Mouse (Mus musculus) forebrain, embryonic 12.5 days (tissue): ENCODE measurements around the gene Dmap1. TPM values are rescaled to one million over a fixed set of nuclear protein-coding genes. Genes with fewer than 3 reads are reported as not detected.

ENCODE experiments used
- ATAC-seq: fragments of 200-750 bp; cut with Nextera tagmentation; 2 replicates; pipeline ENCODE4 v1.8.0; 2017; ENCODE audit warnings: moderate TSS enrichment; ENCODE audit not compliant: low FRiP score
- H3K27ac ChIP-seq: fragments of 300-500 bp; sonication (generic); 2 replicates; pipeline ENCODE4 v1.5.1; 2016; ENCODE audit warnings: mild to moderate bottlenecking
- H3K27me3 ChIP-seq: fragments of 300-500 bp; sonication (generic); 2 replicates; pipeline ENCODE4 v1.6.1; 2016; ENCODE audit warnings: mild to moderate bottlenecking
- H3K36me3 ChIP-seq: fragments of 300-500 bp; sonication (generic); replicated peaks from 2 replicates; pipeline ENCODE4 v1.6.1; 2016; ENCODE audit warnings: mild to moderate bottlenecking
- H3K4me1 ChIP-seq: fragments of 300-500 bp; sonication (generic); 2 replicates; pipeline ENCODE4 v1.6.1; 2016
- H3K4me2 ChIP-seq: fragments of 300-500 bp; sonication (generic); 2 replicates; pipeline ENCODE4 v1.6.1; 2016; ENCODE audit warnings: mild to moderate bottlenecking, moderate library complexity
- H3K4me3 ChIP-seq: fragments of 300-500 bp; sonication (generic); replicated peaks from 2 replicates; pipeline ENCODE4 v1.5.1; 2016; ENCODE audit warnings: mild to moderate bottlenecking
- H3K9ac ChIP-seq: fragments of 300-500 bp; sonication (generic); 2 replicates; pipeline ENCODE4 v1.6.1; 2016; ENCODE audit warnings: mild to moderate bottlenecking
- H3K9me3 ChIP-seq: fragments of 300-500 bp; sonication (generic); 2 replicates; pipeline ENCODE4 v1.6.1; 2016
- WGBS: fragments of 180-500 bp; shearing (Covaris S2); methylation state at CpG from one replicate; pipeline ENCODE4 v1.1.7; 2016; 5-methylcytosine and 5-hydroxymethylcytosine counted together
- polyA plus RNA-seq: library from polyadenylated mRNA; unstranded; fragments of >200 nt; fragmentation: Nextera tagmentation; extraction: Ambion mirVana; gene quantifications from 2 replicates; pipeline ENCODE4 v1.2.1, GENCODE M21; 2016

Dmap1 gene
- polyA plus RNA-seq, 1 experiment from 2014 or later, result 76.4 TPM

- H3K4me2 ChIP-seq, result no peak overlapping the region
- H3K27me3 ChIP-seq, result no peaks in the 10 kb centered on the region
- peak; percentile 31; the same call in 1 of the 2 replicates for ATAC-seq
- no peak overlapping the region for H3K27ac ChIP-seq
- peaks cover 2% of the 10 kb centered on the region; the same call in 1 of the 2 replicates for H3K4me1 ChIP-seq
- no peak overlapping the region for H3K9ac ChIP-seq
- 84% methylated on average over 9 of the region's 9 CpGs for WGBS
- no peak overlapping the region for H3K4me3 ChIP-seq
- no peaks in the 10 kb centered on the region for H3K9me3 ChIP-seq
- H3K36me3 ChIP-seq, result peaks cover 44% of the 10 kb centered on the region
Observed at GRCm38 (mm10) chr4:117672042-117672441, 10.0 kb downstream of the Dmap1 start.

GRCm38 (mm10) chr4:117669874-117670273 lies 12.2 kb downstream of the Dmap1 start:
- peaks cover 2% of the 10 kb centered on the region for H3K4me1 ChIP-seq
- peaks cover 24% of the 10 kb centered on the region for H3K36me3 ChIP-seq
- H3K27ac ChIP-seq, result no peak overlapping the region
- H3K4me3 ChIP-seq, result no peak overlapping the region
- 75% methylated on average over 7 of the region's 7 CpGs for WGBS
- no peaks in the 10 kb centered on the region for H3K9me3 ChIP-seq
- no peak for ATAC-seq
- H3K4me2 ChIP-seq, result no peak overlapping the region
- H3K9ac ChIP-seq, result no peak overlapping the region
- no peaks in the 10 kb centered on the region for H3K27me3 ChIP-seq

GRCm38 (mm10) chr4:117666054-117666453 lies 16.0 kb downstream of the Dmap1 start:
- H3K4me3 ChIP-seq, result no peak overlapping the region
- no peak overlapping the region for H3K4me2 ChIP-seq
- no peak for ATAC-seq
- H3K9me3 ChIP-seq, result no peaks in the 10 kb centered on the region
- H3K36me3 ChIP-seq, result peaks cover 3% of the 10 kb centered on the region; the same call in 1 of the 2 replicates
- WGBS, result 72% methylated on average over 8 of the region's 8 CpGs
- H3K9ac ChIP-seq, result no peak overlapping the region
- H3K4me1 ChIP-seq, result peaks cover 5% of the 10 kb centered on the region
- no peaks in the 10 kb centered on the region for H3K27me3 ChIP-seq
- no peak overlapping the region for H3K27ac ChIP-seq

- Histone ChIP-seq H3K4me1 (peaks cover 7% of the 10 kb centered on the region), H3K9me3 (no peaks in the 10 kb centered on the region), H3K4me3 (no peak overlapping the region), H3K36me3 (peaks cover 3% of the 10 kb centered on the region; the same call in 1 of the 2 replicates), H3K9ac (no peak overlapping the region), H3K27ac (no peak overlapping the region), H3K4me2 (no peak overlapping the region), H3K27me3 (no peaks in the 10 kb centered on the region)
- no peak for ATAC-seq
- WGBS, result 62% methylated on average over 7 of the region's 7 CpGs
Observed at GRCm38 (mm10) chr4:117665531-117665930, 16.5 kb downstream of the Dmap1 start.

- no peak for ATAC-seq
Observed at GRCm38 (mm10) chr4:117664411-117665137, 17.5 kb downstream of the Dmap1 start.

GRCm38 (mm10) chr4:117660001-117660400 lies 22.1 kb downstream of the Dmap1 start:
- peaks cover 3% of the 10 kb centered on the region; the same call in 1 of the 2 replicates for H3K36me3 ChIP-seq
- no peak overlapping the region for H3K9ac ChIP-seq
- H3K4me3 ChIP-seq, result no peak overlapping the region
- H3K4me2 ChIP-seq, result no peak overlapping the region
- H3K27me3 ChIP-seq, result no peaks in the 10 kb centered on the region
- WGBS, result 94% methylated on average over 5 of the region's 5 CpGs
- H3K27ac ChIP-seq, result no peak overlapping the region
- ATAC-seq, result no peak
- no peaks in the 10 kb centered on the region for H3K9me3 ChIP-seq
- peaks cover 42% of the 10 kb centered on the region for H3K4me1 ChIP-seq

More at GRCm38 (mm10) chr4:117664411-117665137, 17.5 kb downstream of the Dmap1 start:
- H3K4me1 ChIP-seq, result peaks cover 5% of the 10 kb centered on the region
- H3K4me2 ChIP-seq, result no peak overlapping the region
- WGBS, result 84% methylated on average over 10 of the region's 10 CpGs
- no peak overlapping the region for H3K4me3 ChIP-seq
- no peaks in the 10 kb centered on the region for H3K27me3 ChIP-seq
- no peak overlapping the region for H3K27ac ChIP-seq
- H3K36me3 ChIP-seq, result peaks cover 3% of the 10 kb centered on the region; the same call in 1 of the 2 replicates
- no peak overlapping the region for H3K9ac ChIP-seq
- H3K9me3 ChIP-seq, result no peaks in the 10 kb centered on the region

GRCm38 (mm10) chr4:117658582-117659444 lies 23.3 kb downstream of the Dmap1 start:
- H3K4me2 ChIP-seq, result no peak overlapping the region
- no peaks in the 10 kb centered on the region for H3K9me3 ChIP-seq
- whole genome bisulfite sequencing, result 65% methylated on average over 14 of the region's 14 CpGs
- peak overlapping the region; percentile 37; the same call in 1 of the 2 replicates for H3K27ac ChIP-seq
- H3K27me3 ChIP-seq, result no peaks in the 10 kb centered on the region
- H3K9ac ChIP-seq, result no peak overlapping the region
- no peak overlapping the region for H3K4me3 ChIP-seq
- ATAC-seq, result no peak
- H3K4me1 ChIP-seq, result peaks cover 54% of the 10 kb centered on the region
- H3K36me3 ChIP-seq, result peaks cover 3% of the 10 kb centered on the region; the same call in 1 of the 2 replicates

- H3K4me3 ChIP-seq, result no peak overlapping the region
- H3K9me3 ChIP-seq, result no peaks in the 10 kb centered on the region
- H3K9ac ChIP-seq, result no peak overlapping the region
- ATAC-seq, result peak; percentile 25; the same call in 1 of the 2 replicates
- H3K27ac ChIP-seq, result peak overlapping the region; percentile 73
- H3K4me2 ChIP-seq, result no peak overlapping the region
- H3K4me1 ChIP-seq, result peaks cover 64% of the 10 kb centered on the region
- WGBS, result 41% methylated on average over 4 of the region's 4 CpGs
- H3K36me3 ChIP-seq, result no peaks in the 10 kb centered on the region; the same call in 1 of the 2 replicates
- H3K27me3 ChIP-seq, result no peaks in the 10 kb centered on the region
Observed at GRCm38 (mm10) chr4:117657646-117658045, 24.4 kb downstream of the Dmap1 start.

- peaks cover 71% of the 10 kb centered on the region for H3K4me1 ChIP-seq
Observed at GRCm38 (mm10) chr4:117656961-117657360, 25.1 kb downstream of the Dmap1 start.

GRCm38 (mm10) chr4:117655500-117655863 lies 26.6 kb downstream of the Dmap1 start:
- Histone ChIP-seq H3K27ac (peak overlapping the region; percentile 89), H3K27me3 (no peaks in the 10 kb centered on the region), H3K4me3 (no peak overlapping the region), H3K36me3 (no peaks in the 10 kb centered on the region; the same call in 1 of the 2 replicates), H3K4me2 (no peak overlapping the region), H3K4me1 (peaks cover 75% of the 10 kb centered on the region), H3K9ac (no peak overlapping the region), H3K9me3 (no peaks in the 10 kb centered on the region)
- ATAC-seq, result peak; percentile 45; the same call in 1 of the 2 replicates
- 24% methylated on average over 5 of the region's 5 CpGs for WGBS

More at GRCm38 (mm10) chr4:117656961-117657360, 25.1 kb downstream of the Dmap1 start:
- no peak overlapping the region for H3K9ac ChIP-seq
- H3K27me3 ChIP-seq, result no peaks in the 10 kb centered on the region
- H3K4me3 ChIP-seq, result no peak overlapping the region
- no peak overlapping the region for H3K4me2 ChIP-seq
- no peak for ATAC-seq
- no peaks in the 10 kb centered on the region for H3K9me3 ChIP-seq
- no peaks in the 10 kb centered on the region; the same call in 1 of the 2 replicates for H3K36me3 ChIP-seq
- H3K27ac ChIP-seq, result peak overlapping the region; percentile 73
- 7% methylated on average over 6 of the region's 6 CpGs for WGBS

GRCm38 (mm10) chr4:117654703-117655499 lies 27.2 kb downstream of the Dmap1 start:
- no peak overlapping the region for H3K9ac ChIP-seq
- WGBS, result 36% methylated on average over 9 of the region's 9 CpGs

More at GRCm38 (mm10) chr4:117654703-117655499, 27.2 kb downstream of the Dmap1 start:
- Histone ChIP-seq H3K4me3 (no peak overlapping the region), H3K4me1 (peaks cover 80% of the 10 kb centered on the region), H3K36me3 (no peaks in the 10 kb centered on the region; the same call in 1 of the 2 replicates), H3K9me3 (no peaks in the 10 kb centered on the region), H3K4me2 (peak overlapping the region; percentile 8; the same call in 1 of the 2 replicates), H3K27ac (peak overlapping the region; percentile 89), H3K27me3 (no peaks in the 10 kb centered on the region)
- ATAC-seq, result no peak
